Mouse (Mus musculus): ENCODE data around the gene Mymx.

- TF ChIP-seq POLR2A (IDR thresholded peaks at IDR 0.05; ENCODE audit: borderline replicate concordance, extremely low read depth, insufficient read depth, insufficient read length, poor library complexity, severe bottlenecking), result no peak
- TF ChIP-seq CTCF (IDR thresholded peaks at IDR 0.05; ENCODE audit: borderline replicate concordance, extremely low read depth, insufficient read depth, insufficient read length), result peak; percentile 88
Measured at GRCm38 (mm10) chr17:45626577-45627134, 24.8 kb upstream of the Mymx start.

Data from brain, embryonic 14.5 days (tissue).